In genomic region chr17:57003994-57004393, GRCm38 (mm10) we compare ENCODE assay signal across 35 mouse cellular contexts. TPM values are rescaled to one million over a fixed set of nuclear protein-coding genes. Genes with fewer than 3 reads are reported as not detected.
DNase-seq lines count a peak whose midpoint lies in the region; ATAC-seq and TF ChIP-seq lines count a peak whose summit lies in the region.
"Had no signal": no experiment of that assay in that cellular context is flagged by ENCODE, and none has a peak within 500 bp of the region (broad histone marks: within the 10 kb centered on the region; RNA-seq: fewer than 3 reads in every experiment).

No protein-coding gene starts in this region.

- TF ChIP-seq POLR2A in MEL (IDR thresholded peaks at IDR 0.05; ENCODE audit: control insufficient read depth in 1 of 2, insufficient read depth in 1 of 2, low read depth in 1 of 2, low read length in 2 of 2, poor library complexity in 1 of 2) = no peak

- no peak for TF ChIP-seq CTCF in G1E (IDR thresholded peaks at IDR 0.05; ENCODE audit: low read depth, low read length)
- TF ChIP-seq CTCF in MEL (IDR thresholded peaks at IDR 0.05 in 2 of 3, conservative IDR thresholded peaks at IDR 0.05 in 1 of 3; ENCODE audit: control insufficient read depth in 1 of 3, insufficient read depth in 1 of 3, low read depth in 2 of 3, low read length in 3 of 3, poor library complexity in 1 of 3, severe bottlenecking in 1 of 3) = no peak
- no peak for TF ChIP-seq CTCF in liver, postnatal 0 days (IDR thresholded peaks at IDR 0.05; ENCODE audit: low read depth)

- H3K4me3 ChIP-seq in G1E (ENCODE audit: low read depth, low read length) = peak overlapping the region; percentile 54; the same call in 1 of the 2 replicates
- no peak overlapping the region for H3K4me3 ChIP-seq in MEL (ENCODE audit: control insufficient read depth in 1 of 2, insufficient read depth in 1 of 2, low read depth in 2 of 2, low read length in 2 of 2)
- peak overlapping the region; percentile 5; the same call in 1 of the 2 replicates for H3K4me3 ChIP-seq in liver, embryonic 12.5 days
- no peak overlapping the region for H3K4me3 ChIP-seq in liver, postnatal 0 days (ENCODE audit: low read depth, low read length)
- H3K4me3 ChIP-seq: erythroblast, embryonic 14.5 days; forebrain, embryonic 12.5 days; layer of hippocampus, adult 2 months; left cerebral cortex, adult 2 months; midbrain, embryonic 12.5 days; neural tube, embryonic 13.5 days; stomach, embryonic 15.5 days had no signal

- peaks cover 3% of the 10 kb centered on the region; the same call in 1 of the 2 replicates for H3K9me3 ChIP-seq in G1E (replicated peaks)
- no peaks in the 10 kb centered on the region for H3K9me3 ChIP-seq in MEL (replicated peaks; ENCODE audit: insufficient read depth, low read length)
- no peaks in the 10 kb centered on the region for H3K9me3 ChIP-seq in liver, embryonic 12.5 days (replicated peaks)
- H3K9me3 ChIP-seq in liver, postnatal 0 days (ENCODE audit: low read length) = no peaks in the 10 kb centered on the region
- H3K9me3 ChIP-seq: forebrain, embryonic 12.5 days; midbrain, embryonic 12.5 days; neural tube, embryonic 13.5 days; stomach, embryonic 15.5 days had no signal

- H3K27me3 ChIP-seq in G1E (ENCODE audit: insufficient read depth, low read length) = no peaks in the 10 kb centered on the region
- no peaks in the 10 kb centered on the region for H3K27me3 ChIP-seq in MEL (ENCODE audit: control insufficient read depth in 1 of 2, insufficient read depth in 2 of 2, low read length in 2 of 2)
- no peaks in the 10 kb centered on the region for H3K27me3 ChIP-seq in liver, embryonic 12.5 days (replicated peaks)
- H3K27me3 ChIP-seq in liver, postnatal 0 days (ENCODE audit: insufficient read depth, low read length) = no peaks in the 10 kb centered on the region
- H3K27me3 ChIP-seq: forebrain, embryonic 12.5 days; midbrain, embryonic 12.5 days; neural tube, embryonic 13.5 days; Patski; stomach, embryonic 15.5 days had no signal

- H3K9ac ChIP-seq in MEL (ENCODE audit: control insufficient read depth, low read depth, low read length, poor library complexity, severe bottlenecking) = no peak overlapping the region
- peak overlapping the region; percentile 51 for H3K9ac ChIP-seq in liver, embryonic 12.5 days
- H3K9ac ChIP-seq in liver, postnatal 0 days (replicated peaks) = no peak overlapping the region
- H3K9ac ChIP-seq: forebrain, embryonic 12.5 days; forebrain, postnatal 0 days; lung, embryonic 14.5 days; midbrain, embryonic 12.5 days; neural tube, embryonic 13.5 days; stomach, embryonic 15.5 days had no signal

- DNase-seq in G1E (ENCODE audit: low spot score) (peak; percentile 66), MEL (ENCODE audit: low read depth, low spot score) (peak; percentile 73)
- DNase-seq in liver, postnatal 0 days = no peak
- DNase-seq in adrenal gland, adult 2 months = no peak
- no peak for DNase-seq in left cerebral cortex, adult 8-10 months (ENCODE audit: low spot score in 2 of 2)
- DNase-seq: adrenal gland, postnatal 14 days; B cell, adult 2 months; cerebellum, adult 11-12 months; cerebellum, adult 9-11 months; embryo, embryonic 11 days; forebrain, postnatal 0 days; kidney, adult 2 months; kidney, postnatal 36 days; left cerebral cortex, postnatal 4 days; lung, embryonic 14.5 days; lung, postnatal 14 days; retina, postnatal 1 day; right cerebral cortex, postnatal 14 days had no signal

- no peak for TF ChIP-seq RAD21 in MEL (IDR thresholded peaks at IDR 0.05; ENCODE audit: low read depth, low read length)

- WGBS in liver, embryonic 12.5 days (ENCODE audit: insufficient replicate concordance) = 51% methylated on average over 7 of the region's 7 CpGs
- WGBS in liver, postnatal 0 days (ENCODE audit: insufficient replicate concordance) = 74% methylated on average over 7 of the region's 7 CpGs

- H3K79me2 ChIP-seq in MEL (ENCODE audit: control insufficient read depth, insufficient read depth, low read length, poor library complexity) = 0 out of 2 replicates have a peak, but pooled peaks cover 1% of the 10 kb centered on the region

- peaks cover 97% of the 10 kb centered on the region for H3K36me3 ChIP-seq in G1E (replicated peaks)
- H3K36me3 ChIP-seq in MEL (ENCODE audit: control insufficient read depth in 1 of 2, insufficient read depth in 2 of 2, low read length in 2 of 2) = peaks cover 2 to 15% of the 10 kb centered on the region in 2 experiments; a peak in 3 of 4 replicates
- peaks cover 86% of the 10 kb centered on the region for H3K36me3 ChIP-seq in liver, embryonic 12.5 days
- H3K36me3 ChIP-seq in liver, postnatal 0 days (replicated peaks; ENCODE audit: insufficient read depth, low read length) = peaks cover 59% of the 10 kb centered on the region

- peak; percentile 88 for ATAC-seq in G1E (ENCODE audit: extremely low read depth, insufficient number of reproducible peaks, low FRiP score, poor library complexity, severe bottlenecking)
- ATAC-seq in liver, embryonic 12.5 days = peak; percentile 85
- ATAC-seq in liver, postnatal 0 days = peak; percentile 38
- ATAC-seq: forebrain, postnatal 0 days; hindbrain, embryonic 16.5 days; Patski had no signal

- TF ChIP-seq EP300 in MEL (IDR thresholded peaks at IDR 0.05; ENCODE audit: low read depth in 1 of 2, low read length in 2 of 2) = peak; percentile 53 to 58; a peak in 2 of 4 replicates
- TF ChIP-seq EP300 in liver, postnatal 0 days (IDR thresholded peaks at IDR 0.05; ENCODE audit: low read depth) = no peak

- peak overlapping the region; percentile 47 for H3K27ac ChIP-seq in MEL (ENCODE audit: control insufficient read depth, low read depth, low read length)
- H3K27ac ChIP-seq in liver, embryonic 12.5 days = peak overlapping the region; percentile 77
- H3K27ac ChIP-seq in liver, postnatal 0 days (ENCODE audit: low read depth) = no peak overlapping the region
- H3K27ac ChIP-seq: forebrain, embryonic 12.5 days; layer of hippocampus, adult 2 months; left cerebral cortex, adult 2 months; midbrain, embryonic 12.5 days; neural tube, embryonic 13.5 days; stomach, embryonic 15.5 days had no signal

- peak overlapping the region; percentile 52 for H3K4me2 ChIP-seq in liver, embryonic 12.5 days
- H3K4me2 ChIP-seq in liver, postnatal 0 days (ENCODE audit: low read depth, low read length) = no peak overlapping the region
- H3K4me2 ChIP-seq: forebrain, embryonic 12.5 days; lung, embryonic 14.5 days; midbrain, embryonic 12.5 days; neural tube, embryonic 13.5 days; stomach, embryonic 15.5 days had no signal

- H3K4me1 ChIP-seq in G1E (ENCODE audit: insufficient read depth, low read depth, low read length) = peaks cover 74% of the 10 kb centered on the region
- H3K4me1 ChIP-seq in MEL (ENCODE audit: control insufficient read depth in 1 of 2, insufficient read depth in 2 of 2, low read length in 2 of 2) = peaks cover 3 to 20% of the 10 kb centered on the region in 2 experiments; a peak in 3 of 4 replicates
- H3K4me1 ChIP-seq in liver, embryonic 12.5 days = peaks cover 67% of the 10 kb centered on the region
- H3K4me1 ChIP-seq in liver, postnatal 0 days (ENCODE audit: insufficient read depth) = no peaks in the 10 kb centered on the region
- H3K4me1 ChIP-seq: forebrain, embryonic 12.5 days; midbrain, embryonic 12.5 days; neural tube, embryonic 13.5 days; stomach, embryonic 15.5 days had no signal

RNA-seq across cellular contexts. Expression of gene Pspn, which starts 4.2 kb away (rescaled TPM):
- total RNA-seq in G1E (2014; fragmentation: Nextera tagmentation) (not detected in 2 replicates), G1E (2017) (not detected in 2 replicates), MEL (2012; rRNA removed) (not detected in 2 replicates)
- polyA plus RNA-seq in G1E (2012) (not detected in 2 replicates), MEL (2012; ENCODE audit: insufficient read depth in 1 of 2, insufficient read length in 2 of 2, low read depth in 1 of 2, low replicate concordance in 2 of 2, missing spikeins in 1 of 2) (1 to 10 TPM in 1 of 2 experiments, not detected in 1; 1.0 TPM)
- polyA plus RNA-seq in liver, embryonic 12.5 days (2016; fragmentation: Nextera tagmentation; extraction: Ambion mirVana) = 0.29 and 0.31 TPM in 2 replicates
- polyA plus RNA-seq in liver, postnatal 0 days (2015; fragmentation: Nextera tagmentation; extraction: Ambion mirVana) = not detected in 2 replicates
- not detected for total RNA-seq in adrenal gland, adult 2 months (2021)
- polyA plus RNA-seq in adrenal gland, adult 2 months (2012; rRNA removed) = 1.9 TPM in 2 replicates
- not detected for total RNA-seq in left cerebral cortex, adult 8-10 months (2022)
- total RNA-seq: forebrain, postnatal 0 days; gastrocnemius, adult 8-10 months; gastrocnemius, postnatal 4 days; hematopoietic stem cell, adult 5-6 weeks; layer of hippocampus, adult 2 months; layer of hippocampus, postnatal 14 days; left cerebral cortex, adult 2 months; left cerebral cortex, postnatal 4 days had no signal
- polyA plus RNA-seq: embryonic facial prominence, embryonic 14.5 days; erythroblast, embryonic 14.5 days; forebrain, postnatal 0 days; hindbrain, embryonic 16.5 days; intestine, embryonic 14.5 days; kidney, adult 2 months; limb, embryonic 14.5 days had no signal

RNA-seq across cellular contexts. Expression of gene Alkbh7, which starts 6.9 kb away (rescaled TPM):
- total RNA-seq in G1E (2014; fragmentation: Nextera tagmentation) (12.9 and 23.0 TPM in 2 replicates), G1E (2017) (25.5 and 26.8 TPM in 2 replicates), MEL (2012; rRNA removed) (22.5 and 26.4 TPM in 2 replicates)
- polyA plus RNA-seq in G1E (2012) (46.0 and 53.2 TPM in 2 replicates), MEL (2012; ENCODE audit: insufficient read depth in 1 of 2, insufficient read length in 2 of 2, low read depth in 1 of 2, low replicate concordance in 2 of 2, missing spikeins in 1 of 2) (10 to 100 TPM in 1 of 2 experiments, not detected in 1; 18.9 TPM)
- 24.5 and 25.1 TPM in 2 replicates for polyA plus RNA-seq in liver, embryonic 12.5 days (2016; fragmentation: Nextera tagmentation; extraction: Ambion mirVana)
- 22.9 and 23.9 TPM in 2 replicates for polyA plus RNA-seq in liver, postnatal 0 days (2015; fragmentation: Nextera tagmentation; extraction: Ambion mirVana)
- total RNA-seq in adrenal gland, adult 2 months (2021) = 10 to 100 TPM; 58.3 to 81.0 TPM
- 182 and 186 TPM in 2 replicates for polyA plus RNA-seq in adrenal gland, adult 2 months (2012; rRNA removed)
- total RNA-seq in left cerebral cortex, adult 8-10 months (2022) = 10 to 100 TPM; 24.4 to 27.2 (median 26.1) TPM

RNA-seq across cellular contexts. Expression of gene Gtf2f1, which starts 7.1 kb away (rescaled TPM):
- total RNA-seq in G1E (2014; fragmentation: Nextera tagmentation) (104 and 113 TPM in 2 replicates), G1E (2017) (101 and 102 TPM in 2 replicates), MEL (2012; rRNA removed) (116 and 145 TPM in 2 replicates)
- polyA plus RNA-seq in G1E (2012) (145 and 151 TPM in 2 replicates), MEL (2012; ENCODE audit: insufficient read depth in 1 of 2, insufficient read length in 2 of 2, low read depth in 1 of 2, low replicate concordance in 2 of 2, missing spikeins in 1 of 2) (100 to 1,000 TPM in 1 of 2 experiments, not detected in 1; 171 TPM)
- polyA plus RNA-seq in liver, embryonic 12.5 days (2016; fragmentation: Nextera tagmentation; extraction: Ambion mirVana) = 76.4 and 78.5 TPM in 2 replicates
- polyA plus RNA-seq in liver, postnatal 0 days (2015; fragmentation: Nextera tagmentation; extraction: Ambion mirVana) = 26.7 and 31.3 TPM in 2 replicates
- 10 to 100 TPM; 55.8 to 57.3 TPM for total RNA-seq in adrenal gland, adult 2 months (2021)
- 23.8 and 28.5 TPM in 2 replicates for polyA plus RNA-seq in adrenal gland, adult 2 months (2012; rRNA removed)
- 10 to 100 TPM; 65.0 to 65.5 (median 65.2) TPM for total RNA-seq in left cerebral cortex, adult 8-10 months (2022)

RNA-seq across cellular contexts. Expression of gene Gm17949, which starts 7.3 kb away (rescaled TPM):
- total RNA-seq in G1E (2014; fragmentation: Nextera tagmentation) = 0.98 TPM in 1 of 2 replicates, not detected in the other
- 0.12 and 0.27 TPM in 2 replicates for total RNA-seq in G1E (2017)
- polyA plus RNA-seq in G1E (2012) = 0.11 and 0.21 TPM in 2 replicates
- total RNA-seq in MEL (2012; rRNA removed) = 0.08 TPM in 1 of 2 replicates, not detected in the other
- polyA plus RNA-seq in MEL (2012; ENCODE audit: insufficient read depth in 1 of 2, insufficient read length in 2 of 2, low read depth in 1 of 2, low replicate concordance in 2 of 2, missing spikeins in 1 of 2) = under 1 TPM in 1 of 2 experiments, not detected in 1; 0.13 TPM
- polyA plus RNA-seq in liver, embryonic 12.5 days (2016; fragmentation: Nextera tagmentation; extraction: Ambion mirVana) = 0.11 and 0.33 TPM in 2 replicates
- polyA plus RNA-seq in liver, postnatal 0 days (2015; fragmentation: Nextera tagmentation; extraction: Ambion mirVana) = 0.09 and 0.18 TPM in 2 replicates
- total RNA-seq in adrenal gland, adult 2 months (2021) = not detected
- polyA plus RNA-seq in adrenal gland, adult 2 months (2012; rRNA removed) = not detected in 2 replicates
- under 1 TPM in 3 of 4 experiments, not detected in 1; 0.48 to 0.65 (median 0.53) TPM for total RNA-seq in left cerebral cortex, adult 8-10 months (2022)
- total RNA-seq: adrenal gland, postnatal 14 days; forebrain, postnatal 0 days; gastrocnemius, postnatal 4 days; hematopoietic stem cell, adult 5-6 weeks; left cerebral cortex, postnatal 4 days had no signal
- polyA plus RNA-seq: erythroblast, embryonic 14.5 days; Patski had no signal

RNA-seq across cellular contexts. Expression of gene Clpp, which starts 13.9 kb away (rescaled TPM):
- total RNA-seq in G1E (2014; fragmentation: Nextera tagmentation) (48.1 and 58.4 TPM in 2 replicates), G1E (2017) (75.3 and 76.7 TPM in 2 replicates), MEL (2012; rRNA removed) (177 TPM in 2 replicates)
- polyA plus RNA-seq in G1E (2012) (197 and 208 TPM in 2 replicates), MEL (2012; ENCODE audit: insufficient read depth in 1 of 2, insufficient read length in 2 of 2, low read depth in 1 of 2, low replicate concordance in 2 of 2, missing spikeins in 1 of 2) (100 to 1,000 TPM in 1 of 2 experiments, not detected in 1; 178 TPM)
- polyA plus RNA-seq in liver, embryonic 12.5 days (2016; fragmentation: Nextera tagmentation; extraction: Ambion mirVana) = 108 and 115 TPM in 2 replicates
- polyA plus RNA-seq in liver, postnatal 0 days (2015; fragmentation: Nextera tagmentation; extraction: Ambion mirVana) = 68.2 and 71.3 TPM in 2 replicates
- total RNA-seq in adrenal gland, adult 2 months (2021) = 100 to 1,000 TPM; 118 to 140 TPM
- 378 and 412 TPM in 2 replicates for polyA plus RNA-seq in adrenal gland, adult 2 months (2012; rRNA removed)
- 10 to 100 TPM; 60.6 to 69.6 (median 65.4) TPM for total RNA-seq in left cerebral cortex, adult 8-10 months (2022)

Comparison
In these comparisons a context has a peak if more than half of its experiments do, and no peak if none do; other contexts are left out.
1. H3K4me3 ChIP-seq: peak in G1E (single experiment) and liver, embryonic 12.5 days (single experiment); none in MEL (0 of 2) and liver, postnatal 0 days (single experiment).
2. ATAC-seq: peak in every context shown above with its lines; median percentile 88 in G1E; 85 in liver, embryonic 12.5 days; 38 in liver, postnatal 0 days.
3. DNase-seq: peak in G1E (single experiment) and MEL (single experiment); none in liver, postnatal 0 days (single experiment), adrenal gland, adult 2 months (single experiment) and left cerebral cortex, adult 8-10 months (0 of 2).